Mouse (Mus musculus) adrenal gland, adult 2 months (tissue): Measurements from ENCODE around the gene Gm33543. TPM values are rescaled to one million over a fixed set of nuclear protein-coding genes. Genes with fewer than 3 reads are reported as not detected.

Experiments
- DNase-seq: peaks from one replicate; pipeline ENCODE4 v3.0.0; 2021
- polyA plus RNA-seq: library from polyadenylated mRNA; depleted of rRNA; stranded (reverse); fragments of >200 nt; gene quantifications from 2 replicates; pipeline ENCODE4 v1.2.3, GENCODE M21; 2012; rRNA removed
- total RNA-seq, 2 experiments: library from RNA; stranded (reverse); gene quantifications; 2 replicates each; pipeline ENCODE4 v1.2.3; 2021

Gene Gm33543
- total and polyA plus RNA-seq, 3 experiments: not detected

DNA sequence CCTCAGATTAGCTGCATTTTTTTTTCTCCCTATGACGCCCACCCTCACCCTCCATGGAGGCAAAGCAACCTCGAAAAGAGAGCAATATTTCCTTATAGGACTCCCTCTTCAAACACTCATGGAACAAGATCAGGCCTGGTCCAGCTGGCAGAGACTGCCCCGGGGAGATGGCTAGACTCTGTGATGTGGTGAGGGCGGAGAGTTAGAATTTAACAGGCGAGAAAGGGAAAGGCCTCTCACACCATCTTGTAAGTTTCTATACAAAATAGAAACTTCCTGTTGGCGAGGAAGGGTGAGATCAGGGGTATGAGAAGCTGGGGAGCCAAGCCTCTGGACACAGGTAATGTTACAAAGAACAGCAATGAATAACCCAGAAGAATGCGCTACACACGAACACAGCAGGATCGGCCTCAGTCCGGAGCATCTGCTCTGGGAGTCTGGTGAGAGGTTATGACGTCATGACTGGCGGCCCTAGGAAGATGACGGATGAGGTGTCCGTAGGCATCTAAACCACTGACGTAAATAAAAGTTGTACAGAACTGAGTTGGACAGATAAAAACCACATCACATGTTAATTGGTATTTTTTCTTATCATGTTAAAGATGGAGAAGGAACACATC, 64.9 kb downstream of the Gm33543 start:
- DNase-seq: no peak

GRCm38 (mm10) chr10:95777071-95777470, 65.7 kb downstream of the Gm33543 start:
- no peak for DNase-seq

DNA sequence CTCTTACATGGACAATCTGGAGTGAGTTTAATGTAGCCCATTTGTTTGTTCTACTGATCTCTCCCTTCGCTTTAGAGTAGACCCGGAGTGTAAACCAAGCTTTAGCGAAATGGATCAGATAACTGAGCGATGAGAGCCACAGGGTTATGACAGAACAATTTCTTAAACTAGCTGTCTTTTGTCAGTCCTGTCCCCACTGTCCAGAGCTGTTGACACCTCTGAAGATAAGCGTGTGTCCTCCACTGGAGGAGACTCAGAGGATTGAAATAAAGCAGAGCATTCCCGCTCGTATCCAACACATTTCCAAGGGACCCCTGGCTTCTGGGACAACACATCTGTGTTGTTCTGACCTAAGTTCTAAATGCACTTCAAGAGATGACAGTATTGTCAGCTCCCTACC, 67.9 kb downstream of the Gm33543 start:
- DNase-seq: no peak

DNA sequence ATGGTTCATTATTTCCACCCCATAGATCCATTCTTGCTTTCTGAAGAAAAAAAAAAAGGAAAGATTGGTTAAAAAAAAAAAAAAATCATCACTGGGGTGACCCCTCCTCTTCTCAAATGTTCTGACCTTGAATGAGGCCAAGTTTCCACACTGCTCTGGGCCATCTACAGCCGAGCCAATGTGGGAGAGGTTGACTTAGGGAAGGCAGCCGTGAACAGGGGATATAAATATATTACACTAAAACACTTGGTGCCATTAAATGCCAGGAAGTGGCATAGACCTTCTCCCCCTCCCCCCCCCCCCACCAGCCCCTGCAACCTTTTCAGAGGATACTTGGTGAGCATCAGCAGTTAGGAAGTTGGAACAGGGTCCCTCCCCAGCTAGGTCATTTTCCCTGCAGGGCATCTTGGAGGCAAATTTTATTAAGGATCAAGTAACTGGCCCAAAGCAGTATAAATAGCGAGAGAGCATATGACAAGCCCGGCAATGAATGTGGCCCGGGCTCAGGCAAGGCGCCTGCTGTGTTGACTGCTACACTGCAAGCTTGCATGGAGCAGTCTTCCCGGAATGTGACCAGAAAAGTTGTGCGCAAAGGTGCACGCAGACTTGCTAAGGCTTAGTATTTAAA, 68.6 kb downstream of the Gm33543 start:
- no peak for DNase-seq

Other genes starting within 250 kb of the Gm33543 start
- not detected for gene Anapc15-ps, start 169.5 kb downstream of the Gm33543 start, total RNA-seq
- gene Anapc15-ps, start 169.5 kb downstream of the Gm33543 start, polyA plus RNA-seq: not detected in 2 replicates
- gene Eea1, start 97.7 kb upstream of the Gm33543 start, total RNA-seq: 10 to 100 TPM; 21.7 to 38.0 TPM
- 3.1 and 4.9 TPM in 2 replicates for gene Eea1, start 97.7 kb upstream of the Gm33543 start, polyA plus RNA-seq